Mouse (Mus musculus) layer of hippocampus, adult 18-20 months (tissue): ENCODE results near the gene Tceanc2. TPM values are rescaled to one million over a fixed set of nuclear protein-coding genes. Genes with fewer than 3 reads are reported as not detected.

Experiments used
- DNase-seq, 2 experiments: peaks; one replicate each; pipeline ENCODE4 v3.0.0; 2022; ENCODE audit warnings: low spot score in 2 of 2
- total RNA-seq, 2 experiments: library from RNA; stranded (reverse); gene quantifications; 2 replicates each; pipeline ENCODE4 v1.2.3; 2021

The Tceanc2 gene
- total RNA-seq, 2 experiments from 2014 or later, result 17.2 to 17.3 TPM

- DNase-seq, result no peak
These were observed 645 bp upstream of the Tceanc2 start for GRCm38 (mm10) chr4:107179561-107179960.

- peak; percentile 94 to 96 for DNase-seq
These were observed 610 bp downstream of the Tceanc2 start, which contains the start of gene Tmem59 for GRCm38 (mm10) chr4:107178182-107178829. Tmem59 (plus strand) TSS chr4:107178399.

GRCm38 (mm10) chr4:107177506-107177905, 1.4 kb downstream of the Tceanc2 start:
- no peak for DNase-seq

GRCm38 (mm10) chr4:107167798-107168197, 11.1 kb downstream of the Tceanc2 start:
- no peak for DNase-seq

GRCm38 (mm10) chr4:107166700-107167099, 12.2 kb downstream of the Tceanc2 start:
- no peak for DNase-seq

- peak; percentile 70 to 91 for DNase-seq
These were observed 14.9 kb downstream of the Tceanc2 start for GRCm38 (mm10) chr4:107163756-107164587.

- DNase-seq, result no peak
These were observed 15.6 kb downstream of the Tceanc2 start for GRCm38 (mm10) chr4:107163341-107163740.

- DNase-seq, result no peak
These were observed 18.7 kb downstream of the Tceanc2 start for GRCm38 (mm10) chr4:107160181-107160580.

- DNase-seq, result no peak
These were observed 19.6 kb downstream of the Tceanc2 start for GRCm38 (mm10) chr4:107159166-107159773.

- no peak for DNase-seq
These were observed 21.9 kb downstream of the Tceanc2 start for GRCm38 (mm10) chr4:107156983-107157401.

GRCm38 (mm10) chr4:107152571-107152970, 26.3 kb downstream of the Tceanc2 start:
- DNase-seq, result no peak

- peak in 1 of 2 experiments; percentile 23 for DNase-seq
These were observed 27.9 kb downstream of the Tceanc2 start for GRCm38 (mm10) chr4:107150991-107151390.

- DNase-seq, result no peak
These were observed 35.4 kb downstream of the Tceanc2 start for GRCm38 (mm10) chr4:107143511-107143910.

GRCm38 (mm10) chr4:107139836-107140631, 38.9 kb downstream of the Tceanc2 start:
- DNase-seq, result no peak

- DNase-seq, result no peak
These were observed 39.7 kb downstream of the Tceanc2 start for GRCm38 (mm10) chr4:107138948-107139835.

GRCm38 (mm10) chr4:107136531-107136930, 42.4 kb downstream of the Tceanc2 start:
- no peak for DNase-seq

- DNase-seq, result no peak
These were observed 43.3 kb downstream of the Tceanc2 start for GRCm38 (mm10) chr4:107135663-107136062.

GRCm38 (mm10) chr4:107134891-107135290, 44.0 kb downstream of the Tceanc2 start:
- no peak for DNase-seq

GRCm38 (mm10) chr4:107130534-107130933, 48.4 kb downstream of the Tceanc2 start:
- DNase-seq, result peak in 1 of 2 experiments; percentile 19

GRCm38 (mm10) chr4:107129373-107129772, 49.5 kb downstream of the Tceanc2 start:
- no peak for DNase-seq
